In the genomic region with DNA sequence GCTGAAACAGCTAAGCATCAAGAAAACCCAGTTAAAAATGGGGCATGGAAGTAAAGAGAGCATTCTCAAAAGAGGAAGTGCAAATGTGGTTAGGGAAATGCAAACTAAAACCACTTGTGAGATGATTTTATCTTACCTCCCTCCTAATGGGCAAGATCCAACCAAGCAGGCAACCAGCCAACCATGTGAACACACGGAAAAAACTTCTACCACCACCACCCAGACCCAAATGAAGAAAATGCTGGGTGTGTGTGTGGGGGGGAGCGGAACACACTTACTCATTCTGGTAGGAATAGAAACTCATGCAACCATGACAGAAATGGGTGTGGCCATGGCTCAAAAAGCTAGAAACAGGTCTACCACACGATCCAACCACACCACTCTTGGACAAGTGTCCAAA, we compare ENCODE assay signal across 31 mouse cellular contexts. TPM values are rescaled to one million over a fixed set of nuclear protein-coding genes. Genes with fewer than 3 reads are reported as not detected.
DNase-seq lines count a peak whose midpoint lies in the region; ATAC-seq lines count a peak whose summit lies in the region.
"Had no signal": no experiment of that assay in that cellular context is flagged by ENCODE, and none has a peak within 500 bp of the region (broad histone marks: within the 10 kb centered on the region; RNA-seq: fewer than 3 reads in every experiment).

No protein-coding gene starts in this region.

- no peaks in the 10 kb centered on the region for H3K9me3 ChIP-seq in kidney, embryonic 16.5 days (ENCODE audit: low read length)
- H3K9me3 ChIP-seq: forebrain, embryonic 13.5 days; intestine, embryonic 15.5 days; limb, embryonic 12.5 days; liver, embryonic 15.5 days; megakaryocyte, embryonic 14.5 days had no signal

- H3K4me1 ChIP-seq in kidney, embryonic 16.5 days (ENCODE audit: insufficient read depth, low read length) = no peaks in the 10 kb centered on the region
- H3K4me1 ChIP-seq: forebrain, embryonic 13.5 days; intestine, embryonic 15.5 days; limb, embryonic 12.5 days; liver, embryonic 15.5 days; megakaryocyte, embryonic 14.5 days had no signal

- no peaks in the 10 kb centered on the region for H3K36me3 ChIP-seq in kidney, embryonic 16.5 days (ENCODE audit: insufficient read depth, low read length)
- H3K36me3 ChIP-seq: intestine, embryonic 15.5 days; limb, embryonic 12.5 days; liver, embryonic 15.5 days had no signal

- no peak overlapping the region for H3K27ac ChIP-seq in kidney, embryonic 16.5 days (ENCODE audit: low read length)
- H3K27ac ChIP-seq: forebrain, embryonic 13.5 days; hindbrain, postnatal 0 days; intestine, embryonic 15.5 days; kidney, postnatal 0 days; limb, embryonic 12.5 days; liver, embryonic 15.5 days had no signal

- ATAC-seq in hematopoietic stem cell, adult 5-6 weeks (replicated peaks in 1 of 2; ENCODE audit: insufficient read depth in 1 of 2, low FRiP score in 2 of 2, low TSS enrichment in 1 of 2, low read depth in 1 of 2, poor library complexity in 2 of 2, severe bottlenecking in 2 of 2) = peak; percentile 77 to 83
- ATAC-seq in kidney, embryonic 16.5 days (ENCODE audit: low FRiP score, low TSS enrichment) = no peak
- ATAC-seq: forebrain, embryonic 13.5 days; hindbrain, postnatal 0 days; intestine, embryonic 15.5 days; Patski had no signal

- H3K9ac ChIP-seq in kidney, embryonic 16.5 days (replicated peaks; ENCODE audit: low read length) = no peak overlapping the region
- H3K9ac ChIP-seq: forebrain, embryonic 13.5 days; intestine, embryonic 15.5 days; limb, embryonic 12.5 days; liver, embryonic 15.5 days; lung, embryonic 14.5 days had no signal

- no peak overlapping the region for H3K4me2 ChIP-seq in kidney, embryonic 16.5 days (replicated peaks; ENCODE audit: low read depth, low read length)
- H3K4me2 ChIP-seq: forebrain, embryonic 13.5 days; intestine, embryonic 15.5 days; limb, embryonic 12.5 days; liver, embryonic 15.5 days; lung, embryonic 14.5 days had no signal

- DNase-seq in 416B (ENCODE audit: low read depth) (peak; percentile 92), MEL-GATA-1-ER (ENCODE audit: extremely low read depth, low read depth) (peak; percentile 9)
- peak; percentile 9 to 12 for DNase-seq in B cell, adult 2 months
- no peak for DNase-seq in left cerebral cortex, postnatal 14 days (ENCODE audit: low spot score in 2 of 2)
- no peak for DNase-seq in adrenal gland, adult 2 months
- DNase-seq: adrenal gland, postnatal 36 days; cerebellum, adult 2 months; cerebellum, postnatal 25 days; gastrocnemius, postnatal 36 days; heart, postnatal 14 days; kidney, adult 2 months; layer of hippocampus, adult 9-11 months; lung, embryonic 14.5 days; lung, postnatal 14 days; midbrain, embryonic 14.5 days; thymus, postnatal 14 days had no signal

- no peaks in the 10 kb centered on the region for H3K27me3 ChIP-seq in kidney, embryonic 16.5 days (ENCODE audit: insufficient read depth, low read length)
- H3K27me3 ChIP-seq: forebrain, embryonic 13.5 days; intestine, embryonic 15.5 days; limb, embryonic 12.5 days; liver, embryonic 15.5 days; megakaryocyte, embryonic 14.5 days had no signal

- WGBS in kidney, embryonic 16.5 days = 82% methylated on average over 3 of the region's 3 CpGs

- intact Hi-C loops in left cerebral cortex, postnatal 14 days (cut with DNase I) = loop anchor here (10.0 kb wide), 1 partner anchor 175 kb away; no protein-coding TSS in a partner anchor

- no peak overlapping the region for H3K4me3 ChIP-seq in kidney, embryonic 16.5 days (ENCODE audit: low read length)
- H3K4me3 ChIP-seq: forebrain, embryonic 13.5 days; intestine, embryonic 15.5 days; limb, embryonic 12.5 days; liver, embryonic 15.5 days; megakaryocyte, embryonic 14.5 days had no signal

RNA-seq across cellular contexts. Expression of a gene that starts 12.4 kb away (rescaled TPM):
- total RNA-seq in hematopoietic stem cell, adult 5-6 weeks (2017) = not detected in 2 replicates
- 10 to 100 TPM; 72.1 to 91.3 TPM for total RNA-seq in left cerebral cortex, postnatal 14 days (2021)
- polyA plus RNA-seq in kidney, embryonic 16.5 days (2015; fragmentation: Nextera tagmentation; extraction: Ambion mirVana) = 0.09 TPM in 1 of 2 replicates, not detected in the other
- 1 to 10 TPM in 1 of 2 experiments, under 1 TPM in 1; 0.92 to 1.1 TPM for total RNA-seq in adrenal gland, adult 2 months (2021)
- polyA plus RNA-seq in adrenal gland, adult 2 months (2012; rRNA removed) = 0.20 TPM in 1 of 2 replicates, not detected in the other
- total RNA-seq: gastrocnemius, adult 18-20 months; gastrocnemius, postnatal 36 days; heart, adult 8-10 months; heart, postnatal 14 days; liver, adult 2 months; monocyte, adult 5-6 weeks had no signal
- polyA plus RNA-seq: embryonic facial prominence, embryonic 11.5 days; kidney, adult 2 months; kidney, postnatal 0 days; limb, embryonic 12.5 days; liver, adult 2 months; liver, embryonic 15.5 days; lung, embryonic 14.5 days; Patski had no signal

Comparison
In these comparisons a context has a peak if more than half of its experiments do, and no peak if none do; other contexts are left out.
1. DNase-seq: peak in 416B (single experiment), B cell, adult 2 months (2 of 2) and MEL-GATA-1-ER (single experiment); none in left cerebral cortex, postnatal 14 days (0 of 2) and adrenal gland, adult 2 months (single experiment).
2. RNA of a gene that starts 12.4 kb away (total RNA-seq): 72.1 to 91.3 TPM in left cerebral cortex, postnatal 14 days; 0.92 to 1.1 TPM in adrenal gland, adult 2 months and not detected in hematopoietic stem cell, adult 5-6 weeks; every median in the first group is over 10 times any median in the second.